Mouse (Mus musculus) embryonic facial prominence, embryonic 11.5 days (tissue): ENCODE results near the gene Prrt4. TPM values are rescaled to one million over a fixed set of nuclear protein-coding genes. Genes with fewer than 3 reads are reported as not detected.
"Not testable (repeated sequence)": the region's sequence is repeated elsewhere in the genome, so short reads cannot be mapped to it uniquely, and the experiment has no call there.

Source experiments
- ATAC-seq: fragments of 200-750 bp; cut with Nextera tagmentation; replicated peaks from 2 replicates; pipeline ENCODE4 v1.8.0; 2017; ENCODE audit warnings: low read depth; ENCODE audit not compliant: insufficient number of reproducible peaks, low FRiP score, low TSS enrichment
- DNase-seq: peaks from one replicate; pipeline ENCODE4 v3.0.0-alpha.2; 2015; ENCODE audit warnings: low spot score
- H3K27ac ChIP-seq: fragments of 300-500 bp; sonication (generic); replicated peaks from 2 replicates; pipeline ENCODE4 v1.5.1; 2014; ENCODE audit warnings: mild to moderate bottlenecking, low read depth, low read length, control low read depth
- H3K27me3 ChIP-seq: fragments of 300-500 bp; sonication (generic); 2 replicates; pipeline ENCODE4 v1.6.1; 2014; ENCODE audit warnings: mild to moderate bottlenecking, low read length, moderate library complexity, mixed read lengths; ENCODE audit not compliant: control insufficient read depth, insufficient read depth
- H3K36me3 ChIP-seq: fragments of 300-500 bp; sonication (generic); replicated peaks from 2 replicates; pipeline ENCODE4 v1.6.1; 2014; ENCODE audit warnings: low read depth, mild to moderate bottlenecking, low read length, moderate library complexity, mixed read lengths; ENCODE audit not compliant: control insufficient read depth, insufficient read depth
- H3K4me1 ChIP-seq: fragments of 300-500 bp; sonication (generic); 2 replicates; pipeline ENCODE4 v1.6.1; 2014; ENCODE audit warnings: low read length, mixed read lengths; ENCODE audit not compliant: control insufficient read depth, insufficient read depth
- H3K4me2 ChIP-seq: fragments of 300-500 bp; sonication (generic); 2 replicates; pipeline ENCODE4 v1.6.1; 2014; ENCODE audit warnings: low read depth, mild to moderate bottlenecking, control low read depth, low read length, moderate library complexity
- H3K4me3 ChIP-seq: fragments of 300-500 bp; sonication (generic); 2 replicates; pipeline ENCODE4 v1.5.1; 2014; ENCODE audit warnings: low read depth, low read length, control low read depth
- H3K9ac ChIP-seq: fragments of 300-500 bp; sonication (generic); replicated peaks from 2 replicates; pipeline ENCODE4 v1.6.1; 2014; ENCODE audit warnings: mild to moderate bottlenecking, control low read depth, low read length
- H3K9me3 ChIP-seq: fragments of 300-500 bp; sonication (generic); replicated peaks from 2 replicates; pipeline ENCODE4 v1.6.1; 2016; ENCODE audit warnings: mild to moderate bottlenecking, low read length, inconsistent platforms, mixed read lengths; ENCODE audit not compliant: control insufficient read depth
- WGBS: fragments of 180-500 bp; shearing (Covaris S2); extraction: QIAGEN DNeasy Blood & Tissue Kit; methylation state at CpG from one replicate; pipeline ENCODE4 v1.1.7; 2014; 5-methylcytosine and 5-hydroxymethylcytosine counted together
- polyA plus RNA-seq: library from polyadenylated mRNA; unstranded; fragments of >200 nt; fragmentation: Nextera tagmentation; extraction: Ambion mirVana; gene quantifications from 2 replicates; pipeline ENCODE4 v1.2.1, GENCODE M21; 2014

Gene Prrt4
- polyA plus RNA-seq = 1.3 and 1.5 TPM in 2 replicates

DNA sequence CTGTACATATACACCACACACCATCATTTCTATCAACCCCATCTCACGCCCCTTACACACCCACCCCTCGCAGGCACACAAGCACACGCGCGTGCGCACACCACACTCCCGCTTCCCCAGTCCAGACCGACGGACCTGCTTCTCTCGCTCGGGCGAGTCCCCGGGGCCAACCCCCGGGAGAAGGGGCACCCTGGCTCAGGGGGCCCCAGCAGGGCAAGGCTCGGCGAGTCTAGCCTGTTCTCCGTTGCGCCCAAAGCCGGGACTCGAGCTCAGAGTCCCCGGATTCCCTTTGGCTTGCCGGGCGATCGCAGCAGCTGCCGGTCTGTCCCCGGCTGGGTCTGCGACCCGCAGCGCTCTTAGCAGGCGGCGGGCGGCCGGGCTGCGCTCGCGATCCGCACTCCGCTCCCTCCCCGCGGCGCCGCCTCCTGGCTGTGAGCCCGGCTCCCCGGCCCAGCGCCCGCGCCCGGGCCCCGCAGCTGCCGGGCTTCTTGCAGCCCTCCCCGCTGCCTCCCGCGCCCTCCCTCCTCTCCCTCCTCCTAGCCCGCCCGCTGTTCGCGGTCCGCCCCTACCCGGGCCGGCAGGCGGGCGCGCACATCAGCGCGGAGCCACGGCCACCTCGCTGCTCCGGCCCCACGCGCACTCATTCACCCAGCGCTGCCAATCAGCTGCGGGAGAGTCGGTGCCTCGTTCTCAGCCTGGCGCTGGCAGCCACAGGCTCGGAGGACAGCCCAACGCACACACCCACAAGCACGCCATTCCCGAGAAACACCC lies at the start of gene Prrt4:
TSS of gene Prrt4 (minus strand) at position 697 of the 771 bp plus-strand sequence.
- no peaks in the 10 kb centered on the region for H3K36me3 ChIP-seq
- no peaks in the 10 kb centered on the region for H3K9me3 ChIP-seq
- no peaks in the 10 kb centered on the region; the same call in none of the 2 replicates for H3K4me1 ChIP-seq
- peak within 1 kb of the TSS; percentile 96 for H3K4me2 ChIP-seq
- peak within 1 kb of the TSS; percentile 59 for H3K27ac ChIP-seq
- H3K4me3 ChIP-seq = peak within 1 kb of the TSS; percentile 62
- H3K27me3 ChIP-seq = peaks cover 9% of the 10 kb centered on the region
- 1% methylated on average over 75 of the region's 79 CpGs for WGBS
- peak; percentile 69 for ATAC-seq
- DNase-seq = peak; percentile 64
- H3K9ac ChIP-seq = peak within 1 kb of the TSS; percentile 75

DNA sequence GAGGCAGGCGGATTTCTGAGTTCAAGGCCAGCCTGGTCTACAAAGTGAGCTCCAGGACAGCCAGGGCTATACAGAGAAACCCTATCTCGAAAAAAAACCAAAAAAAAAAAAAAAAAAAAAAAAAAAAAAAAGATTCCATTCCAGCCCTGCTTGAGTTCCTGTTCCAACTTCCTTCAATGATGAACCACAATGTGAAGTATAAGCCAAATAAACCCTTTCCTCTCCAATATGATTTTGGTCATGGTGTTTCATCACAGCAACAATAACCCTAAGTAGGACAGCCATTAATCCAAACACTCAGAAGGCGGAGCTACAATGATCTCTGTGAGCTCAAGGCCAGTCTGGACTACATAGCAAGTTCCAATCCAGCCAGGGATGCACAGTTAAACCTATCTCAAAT lies 38.3 kb upstream of the Prrt4 start:
- H3K27me3 ChIP-seq = peaks cover 18% of the 10 kb centered on the region
- H3K36me3 ChIP-seq, DNase-seq, H3K9me3 ChIP-seq, ATAC-seq, H3K4me1 ChIP-seq, H3K9ac ChIP-seq, H3K4me2 ChIP-seq, H3K27ac ChIP-seq, H3K4me3 ChIP-seq: not testable (repeated sequence)
- 97% methylated on average over 1 of the region's 3 CpGs for WGBS

DNA sequence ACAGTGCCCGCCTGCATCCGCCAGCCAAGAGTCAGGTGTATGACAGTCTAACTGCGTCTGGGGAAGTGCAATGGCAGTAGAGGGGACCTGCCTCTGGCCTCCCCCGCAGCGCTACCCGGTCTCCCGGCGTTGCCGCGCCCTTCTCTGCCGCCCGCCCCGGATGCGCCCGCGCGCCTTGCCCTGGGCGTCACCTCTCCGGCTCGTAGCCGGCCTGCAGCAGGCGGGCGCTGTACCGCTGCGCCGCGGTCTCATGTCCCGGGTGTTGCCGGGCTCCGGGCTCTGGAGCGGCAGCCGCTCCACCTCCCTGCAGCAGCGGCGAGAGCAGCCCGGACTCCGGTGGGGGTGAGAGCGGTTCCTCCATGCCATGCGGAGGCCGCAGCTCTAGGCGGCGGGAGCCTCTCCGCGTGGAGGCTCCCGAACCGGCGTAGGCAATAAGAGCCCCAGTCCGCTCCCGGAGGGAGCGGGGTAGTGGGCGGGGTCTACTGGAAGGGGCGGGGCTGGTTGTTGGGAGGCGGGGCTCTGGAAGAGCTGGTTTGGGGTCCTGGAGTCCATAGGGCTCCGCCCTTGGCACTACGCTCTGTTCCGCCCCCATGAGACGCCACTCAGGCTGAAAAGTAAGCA lies 36.6 kb upstream of the Prrt4 start, which contains the start of gene Impdh1:
TSS of gene Impdh1 (minus strand) at position 484 of the 621 bp plus-strand sequence.
- DNase-seq (peak; percentile 84), ATAC-seq (peak; percentile 78)
- Histone ChIP-seq H3K36me3 (no peaks in the 10 kb centered on the region), H3K4me3 (peak within 1 kb of the TSS; percentile 66), H3K27ac (no peak within 1 kb of the TSS), H3K27me3 (peaks cover 18% of the 10 kb centered on the region), H3K9me3 (no peaks in the 10 kb centered on the region), H3K4me2 (peak within 1 kb of the TSS; percentile 100), H3K4me1 (peaks cover 3% of the 10 kb centered on the region; the same call in 1 of the 2 replicates), H3K9ac (peak within 1 kb of the TSS; percentile 62)
- under 1% methylated on average over 56 of the region's 56 CpGs for WGBS

DNA sequence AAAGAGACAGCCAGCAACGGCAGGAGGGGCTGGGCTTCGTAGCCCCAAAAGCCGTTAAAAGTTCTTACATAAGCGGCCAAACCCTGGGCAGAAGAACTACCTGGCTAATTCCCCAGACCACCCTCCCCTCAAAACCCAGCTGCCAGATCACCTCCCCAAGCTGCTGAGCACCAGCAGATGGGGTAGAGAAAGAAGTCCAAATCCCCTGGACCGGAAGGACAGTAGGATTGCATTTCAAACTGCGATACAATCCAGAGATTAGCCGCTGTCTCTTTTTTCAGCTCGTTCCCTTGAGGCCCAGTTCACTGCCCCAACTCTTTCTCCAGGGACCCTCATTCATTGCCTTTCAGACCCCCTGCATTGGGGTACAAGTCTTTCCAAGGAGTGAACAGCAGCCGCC lies 35.8 kb upstream of the Prrt4 start:
- peaks cover 18% of the 10 kb centered on the region for H3K27me3 ChIP-seq
- peak overlapping the region; percentile 100 for H3K4me2 ChIP-seq
- H3K36me3 ChIP-seq = no peaks in the 10 kb centered on the region
- peak overlapping the region; percentile 66 for H3K4me3 ChIP-seq
- no peak overlapping the region; the same call in 1 of the 2 replicates for H3K9ac ChIP-seq
- WGBS = 3% methylated on average over 9 of the region's 9 CpGs
- DNase-seq (no peak), ATAC-seq (no peak)
- no peak overlapping the region for H3K27ac ChIP-seq
- no peaks in the 10 kb centered on the region for H3K9me3 ChIP-seq
- H3K4me1 ChIP-seq = peaks cover 3% of the 10 kb centered on the region; the same call in 1 of the 2 replicates

DNA sequence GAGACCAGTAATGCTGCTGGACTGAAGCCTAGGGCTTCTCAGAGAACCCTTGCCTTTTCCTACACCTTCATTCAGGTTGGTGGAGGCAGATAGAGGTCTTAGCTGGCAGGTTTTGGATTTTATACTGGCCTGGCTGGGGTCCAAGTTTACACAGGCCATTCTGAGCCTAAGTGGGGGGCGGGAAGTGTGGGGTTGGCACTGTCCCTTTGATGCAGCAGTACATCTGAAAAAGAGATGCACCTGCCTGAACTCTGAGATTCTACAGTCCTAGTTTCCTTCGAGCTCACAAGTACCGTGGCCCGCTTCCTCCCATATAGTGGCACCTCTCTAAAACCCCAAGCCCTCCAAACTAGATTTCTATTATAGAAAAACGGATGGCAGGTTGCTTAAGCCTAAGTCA lies 35.4 kb upstream of the Prrt4 start:
- DNase-seq (no peak), ATAC-seq (no peak)
- Histone ChIP-seq H3K4me3 (no peak overlapping the region), H3K4me2 (no peak overlapping the region), H3K36me3 (no peaks in the 10 kb centered on the region), H3K4me1 (peaks cover 3% of the 10 kb centered on the region; the same call in 1 of the 2 replicates), H3K9me3 (no peaks in the 10 kb centered on the region), H3K9ac (no peak overlapping the region), H3K27me3 (peaks cover 18% of the 10 kb centered on the region), H3K27ac (no peak overlapping the region)
- WGBS = 28% methylated on average over 5 of the region's 5 CpGs

DNA sequence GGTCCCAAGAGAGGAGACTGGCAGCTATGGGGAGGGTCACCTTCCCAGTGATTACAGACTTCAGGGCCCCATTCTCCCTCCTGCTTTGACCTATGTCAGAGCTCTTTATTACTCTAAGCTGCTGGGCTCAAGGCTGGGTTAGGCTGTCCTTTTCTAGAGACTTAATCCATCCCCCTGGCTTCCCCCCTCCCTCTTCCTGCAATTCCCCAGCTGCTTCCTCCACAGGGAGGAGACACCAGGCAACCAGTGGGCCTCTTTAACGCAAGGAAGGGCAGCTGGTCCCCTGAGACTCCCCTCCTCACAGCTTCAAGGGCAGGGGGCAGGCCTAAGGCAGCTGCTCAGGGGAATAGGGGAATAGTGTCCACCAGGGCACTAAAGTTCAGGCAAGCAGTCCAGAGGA lies 34.9 kb upstream of the Prrt4 start:
- no peak overlapping the region for H3K27ac ChIP-seq
- DNase-seq (no peak), ATAC-seq (no peak)
- H3K4me1 ChIP-seq = peaks cover 3% of the 10 kb centered on the region; the same call in 1 of the 2 replicates
- H3K4me2 ChIP-seq = no peak overlapping the region
- peaks cover 18% of the 10 kb centered on the region for H3K27me3 ChIP-seq
- no peak overlapping the region for H3K9ac ChIP-seq
- H3K36me3 ChIP-seq = no peaks in the 10 kb centered on the region
- no peaks in the 10 kb centered on the region for H3K9me3 ChIP-seq
- 5% methylated on average over 1 of the region's 1 CpGs for WGBS
- H3K4me3 ChIP-seq = no peak overlapping the region

DNA sequence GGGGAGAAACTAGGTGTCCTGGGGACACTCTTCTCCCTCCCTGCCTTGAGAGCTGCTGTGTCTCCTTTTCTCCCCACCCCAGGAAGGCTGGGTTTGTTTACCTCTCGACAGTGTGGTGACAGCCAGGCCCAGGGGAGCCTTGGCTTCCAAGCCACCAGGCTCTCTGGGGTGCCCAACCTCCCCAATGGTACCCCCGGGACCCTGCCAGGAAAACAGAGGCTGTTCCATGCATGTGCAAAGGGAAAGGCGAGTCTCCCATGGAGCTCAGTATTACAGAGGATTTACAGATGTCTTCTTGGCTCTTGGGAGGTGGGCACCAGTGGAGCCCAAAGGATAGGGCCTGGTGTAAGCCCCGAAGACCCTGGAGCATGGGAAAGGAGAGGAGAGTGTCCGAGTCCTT lies 34.1 kb upstream of the Prrt4 start:
- 42% methylated on average over 5 of the region's 5 CpGs for WGBS
- ATAC-seq (no peak), DNase-seq (no peak)
- no peak overlapping the region for H3K4me3 ChIP-seq
- peaks cover 3% of the 10 kb centered on the region; the same call in 1 of the 2 replicates for H3K4me1 ChIP-seq
- no peaks in the 10 kb centered on the region for H3K36me3 ChIP-seq
- peaks cover 18% of the 10 kb centered on the region for H3K27me3 ChIP-seq
- H3K9me3 ChIP-seq = no peaks in the 10 kb centered on the region
- no peak overlapping the region for H3K9ac ChIP-seq
- no peak overlapping the region for H3K27ac ChIP-seq
- no peak overlapping the region for H3K4me2 ChIP-seq
